Mouse (Mus musculus) hindbrain, embryonic 15.5 days (tissue): ENCODE results near the gene Simc1. TPM values are rescaled to one million over a fixed set of nuclear protein-coding genes. Genes with fewer than 3 reads are reported as not detected.

ENCODE experiments used
- ATAC-seq: fragments of 200-750 bp; cut with Nextera tagmentation; 2 replicates; pipeline ENCODE4 v1.8.0; 2017; ENCODE audit warnings: low read depth, moderate number of reproducible peaks, moderate TSS enrichment; ENCODE audit not compliant: low FRiP score
- H3K27ac ChIP-seq: fragments of 300-500 bp; sonication (generic); replicated peaks from 2 replicates; pipeline ENCODE4 v1.5.1; 2015; ENCODE audit warnings: mild to moderate bottlenecking, inconsistent platforms
- H3K27me3 ChIP-seq: fragments of 300-500 bp; sonication (generic); 2 replicates; pipeline ENCODE4 v1.6.1; 2015; ENCODE audit warnings: control low read depth, inconsistent platforms
- H3K36me3 ChIP-seq: fragments of 300-500 bp; sonication (generic); 2 replicates; pipeline ENCODE4 v1.6.1; 2015; ENCODE audit warnings: control low read depth, inconsistent platforms
- H3K4me1 ChIP-seq: fragments of 300-500 bp; sonication (generic); replicated peaks from 2 replicates; pipeline ENCODE4 v1.6.1; 2015; ENCODE audit warnings: control low read depth, inconsistent platforms
- H3K4me2 ChIP-seq: fragments of 300-500 bp; sonication (generic); 2 replicates; pipeline ENCODE4 v1.6.1; 2015; ENCODE audit warnings: moderate library complexity, mild to moderate bottlenecking, inconsistent platforms
- H3K4me3 ChIP-seq: fragments of 300-500 bp; sonication (generic); 2 replicates; pipeline ENCODE4 v1.5.1; 2015; ENCODE audit warnings: mild to moderate bottlenecking, inconsistent platforms
- H3K9ac ChIP-seq: fragments of 300-500 bp; sonication (generic); 2 replicates; pipeline ENCODE4 v1.6.1; 2015; ENCODE audit warnings: inconsistent platforms
- H3K9me3 ChIP-seq: fragments of 300-500 bp; sonication (generic); 2 replicates; pipeline ENCODE4 v1.6.1; 2016; ENCODE audit warnings: control low read depth, inconsistent platforms
- WGBS: fragments of 180-500 bp; shearing (Covaris S2); methylation state at CpG from one replicate; pipeline ENCODE4 v1.1.7; 2015; 5-methylcytosine and 5-hydroxymethylcytosine counted together
- polyA plus RNA-seq: library from polyadenylated mRNA; unstranded; fragments of >200 nt; fragmentation: Nextera tagmentation; extraction: Ambion mirVana; gene quantifications from 2 replicates; pipeline ENCODE4 v1.2.1, GENCODE M21; 2015

The Simc1 gene
- polyA plus RNA-seq, 1 experiment from 2014 or later: 24.2 TPM

GRCm38 (mm10) chr13:54557652-54558051 lies 54.1 kb downstream of the Simc1 start:
- Histone ChIP-seq H3K4me1 (no peaks in the 10 kb centered on the region; the same call in 1 of the 2 replicates), H3K9ac (no peak overlapping the region), H3K36me3 (peaks cover 77% of the 10 kb centered on the region), H3K27me3 (no peaks in the 10 kb centered on the region), H3K27ac (no peak overlapping the region), H3K4me2 (no peak overlapping the region), H3K9me3 (no peaks in the 10 kb centered on the region), H3K4me3 (no peak overlapping the region)
- 94% methylated on average over 1 of the region's 1 CpGs for WGBS
- ATAC-seq: no peak

- H3K4me3 ChIP-seq: no peak overlapping the region
- H3K9me3 ChIP-seq: no peaks in the 10 kb centered on the region
- WGBS: 94% methylated on average over 2 of the region's 2 CpGs
- no peak overlapping the region for H3K4me2 ChIP-seq
- H3K27ac ChIP-seq: no peak overlapping the region
- H3K9ac ChIP-seq: no peak overlapping the region
- no peak for ATAC-seq
- H3K27me3 ChIP-seq: no peaks in the 10 kb centered on the region
- H3K4me1 ChIP-seq: peaks cover 15% of the 10 kb centered on the region
- H3K36me3 ChIP-seq: peaks cover 64% of the 10 kb centered on the region
Observed at GRCm38 (mm10) chr13:54559656-54560055, 56.1 kb downstream of the Simc1 start.

GRCm38 (mm10) chr13:54560608-54561007 lies 57.0 kb downstream of the Simc1 start:
- 93% methylated on average over 7 of the region's 7 CpGs for WGBS

DNA sequence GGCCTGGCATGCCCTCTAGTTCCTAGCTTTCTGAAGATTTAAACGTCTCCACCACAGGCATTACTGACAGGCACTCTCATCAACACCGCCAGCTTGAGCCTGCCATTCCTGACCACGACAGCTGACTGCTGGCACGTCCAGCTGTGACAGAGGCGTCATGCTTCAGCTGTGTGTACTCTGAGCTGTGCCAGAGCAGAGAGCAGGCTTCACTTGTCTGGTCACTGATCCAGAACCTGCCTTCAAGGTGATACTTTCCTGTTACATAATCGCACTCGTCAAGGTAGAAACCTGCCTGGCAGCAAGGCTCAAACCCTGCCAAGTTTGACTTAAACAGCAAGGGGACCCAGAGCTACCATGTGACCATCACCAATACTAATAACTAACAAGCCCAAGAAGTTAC lies 59.0 kb downstream of the Simc1 start:
- peaks cover 45% of the 10 kb centered on the region for H3K36me3 ChIP-seq
- no peak overlapping the region for H3K4me3 ChIP-seq
- no peak overlapping the region for H3K27ac ChIP-seq
- H3K9ac ChIP-seq: no peak overlapping the region
- peaks cover 15% of the 10 kb centered on the region for H3K4me1 ChIP-seq
- H3K9me3 ChIP-seq: no peaks in the 10 kb centered on the region
- no peaks in the 10 kb centered on the region for H3K27me3 ChIP-seq
- no peak overlapping the region for H3K4me2 ChIP-seq
- no peak for ATAC-seq
- 79% methylated on average over 7 of the region's 7 CpGs for WGBS

More at GRCm38 (mm10) chr13:54560608-54561007, 57.0 kb downstream of the Simc1 start:
- H3K4me2 ChIP-seq: no peak overlapping the region
- H3K4me1 ChIP-seq: peaks cover 15% of the 10 kb centered on the region
- H3K27me3 ChIP-seq: no peaks in the 10 kb centered on the region
- H3K27ac ChIP-seq: no peak overlapping the region
- H3K9me3 ChIP-seq: no peaks in the 10 kb centered on the region
- ATAC-seq: no peak
- no peak overlapping the region for H3K4me3 ChIP-seq
- no peak overlapping the region for H3K9ac ChIP-seq
- peaks cover 62% of the 10 kb centered on the region for H3K36me3 ChIP-seq

DNA sequence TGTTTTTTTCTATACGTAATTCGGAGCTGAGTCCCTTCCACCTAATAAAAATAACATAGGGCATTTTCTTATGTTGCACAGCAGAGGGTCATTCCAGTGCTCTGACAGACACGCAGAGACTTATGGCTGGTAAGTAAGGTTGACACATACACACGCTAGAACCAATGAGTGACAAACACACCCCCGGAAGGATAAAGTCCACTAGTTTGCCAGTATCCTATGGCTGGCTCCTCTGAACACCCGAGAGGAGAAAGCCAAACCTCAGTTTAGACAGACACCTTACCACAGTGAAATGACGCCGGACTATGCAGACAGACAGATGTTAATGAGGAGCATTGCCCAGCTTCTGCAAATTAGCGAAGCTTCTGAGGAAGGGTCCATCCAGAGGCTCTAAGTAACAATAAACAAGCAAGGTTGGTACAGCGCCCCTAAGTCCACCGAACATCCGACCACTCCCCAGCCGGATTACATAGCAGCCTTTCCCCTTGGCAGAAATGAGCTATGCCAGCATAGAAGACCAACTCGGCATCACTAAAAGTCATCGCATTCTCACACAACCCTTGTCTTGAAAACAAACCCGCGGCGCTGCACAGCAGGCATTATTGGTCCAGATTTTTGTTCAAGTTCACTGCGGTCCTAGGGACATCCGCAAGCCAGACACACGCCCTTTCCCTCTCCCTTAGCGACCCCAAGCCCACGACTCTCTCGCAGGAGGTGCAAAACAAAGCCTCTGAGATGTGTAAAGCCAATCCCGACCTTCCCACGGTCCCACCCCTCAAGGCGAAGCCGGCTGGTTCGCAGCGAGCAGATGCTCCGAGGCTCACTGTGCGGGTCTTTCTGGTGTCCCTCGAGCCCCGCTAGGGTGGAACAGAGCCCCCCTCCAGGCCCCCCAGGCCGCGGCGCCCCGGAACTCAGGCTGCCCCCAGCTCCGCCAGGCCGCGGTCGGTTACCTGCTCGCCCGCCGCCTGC lies 60.9 kb downstream of the Simc1 start:
- WGBS: 11% methylated on average over 41 of the region's 45 CpGs
- H3K27ac ChIP-seq: peak overlapping the region; percentile 80
- no peaks in the 10 kb centered on the region for H3K27me3 ChIP-seq

GRCm38 (mm10) chr13:54565201-54565581 lies 61.6 kb downstream of the Simc1 start, which contains the start of gene 4833439L19Rik:
4833439L19Rik (minus strand) TSS chr13:54565435.
- Histone ChIP-seq H3K27ac (peak within 1 kb of the TSS; percentile 80), H3K36me3 (peaks cover 19% of the 10 kb centered on the region), H3K9me3 (no peaks in the 10 kb centered on the region), H3K4me1 (peaks cover 15% of the 10 kb centered on the region), H3K27me3 (no peaks in the 10 kb centered on the region), H3K4me2 (peak within 1 kb of the TSS; percentile 72), H3K4me3 (peak within 1 kb of the TSS; percentile 69), H3K9ac (peak within 1 kb of the TSS; percentile 82)
- 0% methylated on average over 27 of the region's 27 CpGs for WGBS
- peak; percentile 97 for ATAC-seq

More for the DNA sequence above, 60.9 kb downstream of the Simc1 start:
- peak overlapping the region; percentile 69 for H3K4me3 ChIP-seq
- peaks cover 15% of the 10 kb centered on the region for H3K4me1 ChIP-seq
- peaks cover 26% of the 10 kb centered on the region for H3K36me3 ChIP-seq
- peak; percentile 11 for ATAC-seq
- H3K9me3 ChIP-seq: no peaks in the 10 kb centered on the region
- peak overlapping the region; percentile 82 for H3K9ac ChIP-seq
- H3K4me2 ChIP-seq: peak overlapping the region; percentile 72

GRCm38 (mm10) chr13:54565594-54566345 lies 62.2 kb downstream of the Simc1 start:
- Histone ChIP-seq H3K27ac (peak overlapping the region; percentile 80), H3K4me3 (peak overlapping the region; percentile 69), H3K27me3 (no peaks in the 10 kb centered on the region), H3K4me2 (peak overlapping the region; percentile 72), H3K9me3 (no peaks in the 10 kb centered on the region), H3K36me3 (peaks cover 13% of the 10 kb centered on the region), H3K4me1 (peaks cover 15% of the 10 kb centered on the region), H3K9ac (no peak overlapping the region)
- WGBS: 38% methylated on average over 8 of the region's 8 CpGs
- ATAC-seq: no peak; the same call in 1 of the 2 replicates

- 0 out of 2 replicates have a peak, but pooled peaks cover 2% of the 10 kb centered on the region for H3K27me3 ChIP-seq
- H3K4me2 ChIP-seq: no peak overlapping the region
- H3K4me3 ChIP-seq: no peak overlapping the region
- H3K9ac ChIP-seq: no peak overlapping the region
- no peaks in the 10 kb centered on the region for H3K36me3 ChIP-seq
- peaks cover 9% of the 10 kb centered on the region for H3K4me1 ChIP-seq
- H3K9me3 ChIP-seq: no peaks in the 10 kb centered on the region
- WGBS: 41% methylated on average over 5 of the region's 5 CpGs
- ATAC-seq: no peak
- H3K27ac ChIP-seq: no peak overlapping the region
Observed at GRCm38 (mm10) chr13:54568380-54568779, 64.8 kb downstream of the Simc1 start.

DNA sequence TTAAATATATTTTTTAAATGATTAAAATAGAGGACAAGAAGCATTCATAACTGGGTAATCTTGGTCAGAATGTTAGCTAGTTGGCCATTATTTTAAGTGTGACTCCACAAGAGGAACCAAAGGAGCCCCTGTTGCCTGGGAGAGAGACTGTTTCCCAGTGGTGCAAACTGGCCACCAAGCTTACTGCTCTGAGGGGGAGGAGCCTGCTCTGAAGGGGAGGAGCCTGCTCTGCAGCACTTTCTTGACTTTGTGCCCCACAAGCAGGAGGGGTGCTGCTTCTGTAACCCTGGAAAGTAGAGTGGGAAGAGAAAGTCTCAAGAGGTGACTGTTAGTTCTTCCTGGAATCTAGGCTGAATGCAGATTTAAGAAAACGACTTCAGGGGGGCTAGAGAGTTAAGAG lies 65.7 kb downstream of the Simc1 start:
- no peak overlapping the region for H3K9ac ChIP-seq
- no peak for ATAC-seq
- H3K4me1 ChIP-seq: peaks cover 3% of the 10 kb centered on the region
- no peak overlapping the region for H3K4me3 ChIP-seq
- no peak overlapping the region for H3K27ac ChIP-seq
- WGBS: 50% methylated on average over 1 of the region's 1 CpGs
- H3K4me2 ChIP-seq: no peak overlapping the region
- no peaks in the 10 kb centered on the region for H3K36me3 ChIP-seq
- 0 out of 2 replicates have a peak, but pooled peaks cover 7% of the 10 kb centered on the region for H3K27me3 ChIP-seq
- H3K9me3 ChIP-seq: no peaks in the 10 kb centered on the region

- H3K9me3 ChIP-seq: no peaks in the 10 kb centered on the region
- no peak overlapping the region for H3K9ac ChIP-seq
- WGBS: 83% methylated on average over 4 of the region's 4 CpGs
- no peak overlapping the region for H3K4me3 ChIP-seq
- ATAC-seq: no peak
- no peak overlapping the region for H3K4me2 ChIP-seq
- H3K4me1 ChIP-seq: peaks cover 7% of the 10 kb centered on the region
- 0 out of 2 replicates have a peak, but pooled peaks cover 7% of the 10 kb centered on the region for H3K27me3 ChIP-seq
- no peak overlapping the region for H3K27ac ChIP-seq
- H3K36me3 ChIP-seq: no peaks in the 10 kb centered on the region
Observed at GRCm38 (mm10) chr13:54570736-54571135, 67.2 kb downstream of the Simc1 start.

- Histone ChIP-seq H3K27me3 (0 out of 2 replicates have a peak, but pooled peaks cover 7% of the 10 kb centered on the region), H3K36me3 (no peaks in the 10 kb centered on the region), H3K9me3 (no peaks in the 10 kb centered on the region), H3K27ac (no peak overlapping the region), H3K4me1 (peaks cover 16% of the 10 kb centered on the region), H3K9ac (no peak overlapping the region), H3K4me3 (no peak overlapping the region), H3K4me2 (no peak overlapping the region)
- 38% methylated on average over 2 of the region's 2 CpGs for WGBS
- ATAC-seq: no peak
Observed at GRCm38 (mm10) chr13:54571637-54572036, 68.1 kb downstream of the Simc1 start.

GRCm38 (mm10) chr13:54572621-54573020 lies 69.0 kb downstream of the Simc1 start:
- no peak overlapping the region for H3K27ac ChIP-seq
- peaks cover 24% of the 10 kb centered on the region for H3K4me1 ChIP-seq
- peaks cover 6% of the 10 kb centered on the region; the same call in 1 of the 2 replicates for H3K36me3 ChIP-seq
- ATAC-seq: no peak
- H3K27me3 ChIP-seq: 0 out of 2 replicates have a peak, but pooled peaks cover 7% of the 10 kb centered on the region
- no peaks in the 10 kb centered on the region for H3K9me3 ChIP-seq
- H3K4me3 ChIP-seq: no peak overlapping the region
- no peak overlapping the region for H3K9ac ChIP-seq
- WGBS: 84% methylated on average over 4 of the region's 4 CpGs
- H3K4me2 ChIP-seq: no peak overlapping the region
